Mouse (Mus musculus) embryonic facial prominence, embryonic 11.5 days (tissue): ENCODE data around the gene Slc26a8. TPM values are rescaled to one million over a fixed set of nuclear protein-coding genes. Genes with fewer than 3 reads are reported as not detected.

Experiments used
- ATAC-seq: fragments of 200-750 bp; cut with Nextera tagmentation; replicated peaks from 2 replicates; pipeline ENCODE4 v1.8.0; 2017; ENCODE audit warnings: low read depth; ENCODE audit not compliant: insufficient number of reproducible peaks, low FRiP score, low TSS enrichment
- DNase-seq: peaks from one replicate; pipeline ENCODE4 v3.0.0-alpha.2; 2015; ENCODE audit warnings: low spot score
- H3K27ac ChIP-seq: fragments of 300-500 bp; sonication (generic); replicated peaks from 2 replicates; pipeline ENCODE4 v1.5.1; 2014; ENCODE audit warnings: mild to moderate bottlenecking, low read depth, low read length, control low read depth
- H3K27me3 ChIP-seq: fragments of 300-500 bp; sonication (generic); 2 replicates; pipeline ENCODE4 v1.6.1; 2014; ENCODE audit warnings: mild to moderate bottlenecking, low read length, moderate library complexity, mixed read lengths; ENCODE audit not compliant: control insufficient read depth, insufficient read depth
- H3K36me3 ChIP-seq: fragments of 300-500 bp; sonication (generic); replicated peaks from 2 replicates; pipeline ENCODE4 v1.6.1; 2014; ENCODE audit warnings: low read depth, mild to moderate bottlenecking, low read length, moderate library complexity, mixed read lengths; ENCODE audit not compliant: control insufficient read depth, insufficient read depth
- H3K4me1 ChIP-seq: fragments of 300-500 bp; sonication (generic); 2 replicates; pipeline ENCODE4 v1.6.1; 2014; ENCODE audit warnings: low read length, mixed read lengths; ENCODE audit not compliant: control insufficient read depth, insufficient read depth
- H3K4me2 ChIP-seq: fragments of 300-500 bp; sonication (generic); 2 replicates; pipeline ENCODE4 v1.6.1; 2014; ENCODE audit warnings: low read depth, mild to moderate bottlenecking, control low read depth, low read length, moderate library complexity
- H3K4me3 ChIP-seq: fragments of 300-500 bp; sonication (generic); 2 replicates; pipeline ENCODE4 v1.5.1; 2014; ENCODE audit warnings: low read depth, low read length, control low read depth
- H3K9ac ChIP-seq: fragments of 300-500 bp; sonication (generic); replicated peaks from 2 replicates; pipeline ENCODE4 v1.6.1; 2014; ENCODE audit warnings: mild to moderate bottlenecking, control low read depth, low read length
- H3K9me3 ChIP-seq: fragments of 300-500 bp; sonication (generic); replicated peaks from 2 replicates; pipeline ENCODE4 v1.6.1; 2016; ENCODE audit warnings: mild to moderate bottlenecking, low read length, inconsistent platforms, mixed read lengths; ENCODE audit not compliant: control insufficient read depth
- WGBS: fragments of 180-500 bp; shearing (Covaris S2); extraction: QIAGEN DNeasy Blood & Tissue Kit; methylation state at CpG from one replicate; pipeline ENCODE4 v1.1.7; 2014; 5-methylcytosine and 5-hydroxymethylcytosine counted together
- polyA plus RNA-seq: library from polyadenylated mRNA; unstranded; fragments of >200 nt; fragmentation: Nextera tagmentation; extraction: Ambion mirVana; gene quantifications from 2 replicates; pipeline ENCODE4 v1.2.1, GENCODE M21; 2014

Slc26a8 gene
- polyA plus RNA-seq, 1 experiment from 2014 or later: 0.55 TPM

GRCm38 (mm10) chr17:28707136-28707627 lies 17.1 kb upstream of the Slc26a8 start:
- H3K9ac ChIP-seq: no peak overlapping the region
- no peaks in the 10 kb centered on the region for H3K27me3 ChIP-seq
- 95% methylated on average over 3 of the region's 3 CpGs for WGBS
- no peak overlapping the region for H3K4me2 ChIP-seq
- no peaks in the 10 kb centered on the region for H3K4me1 ChIP-seq
- H3K9me3 ChIP-seq: no peaks in the 10 kb centered on the region
- no peak overlapping the region for H3K4me3 ChIP-seq
- DNase-seq: no peak
- ATAC-seq: no peak
- no peaks in the 10 kb centered on the region for H3K36me3 ChIP-seq
- H3K27ac ChIP-seq: no peak overlapping the region

GRCm38 (mm10) chr17:28706697-28707096 lies 16.7 kb upstream of the Slc26a8 start:
- H3K27ac ChIP-seq: no peak overlapping the region
- ATAC-seq (no peak), DNase-seq (no peak)
- no peak overlapping the region for H3K4me3 ChIP-seq
- no peaks in the 10 kb centered on the region for H3K27me3 ChIP-seq
- no peak overlapping the region for H3K4me2 ChIP-seq
- no peaks in the 10 kb centered on the region for H3K4me1 ChIP-seq
- WGBS: 43% methylated on average over 1 of the region's 1 CpGs
- H3K36me3 ChIP-seq: no peaks in the 10 kb centered on the region
- H3K9ac ChIP-seq: no peak overlapping the region
- H3K9me3 ChIP-seq: no peaks in the 10 kb centered on the region

- Histone ChIP-seq H3K36me3 (no peaks in the 10 kb centered on the region), H3K9me3 (no peaks in the 10 kb centered on the region), H3K9ac (no peak overlapping the region), H3K27ac (no peak overlapping the region), H3K4me1 (0 out of 2 replicates have a peak, but pooled peaks cover 2% of the 10 kb centered on the region), H3K4me2 (no peak overlapping the region), H3K27me3 (no peaks in the 10 kb centered on the region), H3K4me3 (no peak overlapping the region)
- DNase-seq (no peak), ATAC-seq (no peak)
- WGBS: 77% methylated on average over 2 of the region's 2 CpGs
These were observed 12.6 kb upstream of the Slc26a8 start for GRCm38 (mm10) chr17:28702646-28703045.

- H3K27me3 ChIP-seq: no peaks in the 10 kb centered on the region
- no peak for DNase-seq
- H3K4me2 ChIP-seq: no peak overlapping the region
- 88% methylated on average over 3 of the region's 3 CpGs for WGBS
- 0 out of 2 replicates have a peak, but pooled peaks cover 3% of the 10 kb centered on the region for H3K4me1 ChIP-seq
- H3K36me3 ChIP-seq: no peaks in the 10 kb centered on the region
- H3K9ac ChIP-seq: no peak overlapping the region
- ATAC-seq: no peak
- no peak overlapping the region for H3K4me3 ChIP-seq
- H3K9me3 ChIP-seq: no peaks in the 10 kb centered on the region
- no peak overlapping the region for H3K27ac ChIP-seq
These were observed 11.7 kb upstream of the Slc26a8 start for GRCm38 (mm10) chr17:28701737-28702136.

GRCm38 (mm10) chr17:28701171-28701570 lies 11.1 kb upstream of the Slc26a8 start:
- no peaks in the 10 kb centered on the region for H3K9me3 ChIP-seq
- no peak for ATAC-seq
- no peak overlapping the region for H3K4me2 ChIP-seq

GRCm38 (mm10) chr17:28699789-28700188 lies 9.8 kb upstream of the Slc26a8 start:
- Histone ChIP-seq H3K27me3 (no peaks in the 10 kb centered on the region), H3K27ac (no peak overlapping the region), H3K9me3 (no peaks in the 10 kb centered on the region), H3K4me2 (no peak overlapping the region), H3K4me1 (0 out of 2 replicates have a peak, but pooled peaks cover 3% of the 10 kb centered on the region), H3K4me3 (no peak overlapping the region), H3K36me3 (no peaks in the 10 kb centered on the region), H3K9ac (no peak overlapping the region)
- ATAC-seq (no peak), DNase-seq (no peak)
- WGBS: 83% methylated on average over 7 of the region's 7 CpGs

More at GRCm38 (mm10) chr17:28701171-28701570, 11.1 kb upstream of the Slc26a8 start:
- Histone ChIP-seq H3K9ac (no peak overlapping the region), H3K27ac (no peak overlapping the region), H3K4me1 (0 out of 2 replicates have a peak, but pooled peaks cover 3% of the 10 kb centered on the region), H3K4me3 (no peak overlapping the region), H3K27me3 (no peaks in the 10 kb centered on the region), H3K36me3 (no peaks in the 10 kb centered on the region)
- no peak for DNase-seq
- WGBS: 93% methylated on average over 4 of the region's 4 CpGs

- Histone ChIP-seq H3K4me2 (no peak overlapping the region), H3K4me3 (no peak overlapping the region), H3K27ac (no peak overlapping the region), H3K36me3 (no peaks in the 10 kb centered on the region), H3K27me3 (no peaks in the 10 kb centered on the region), H3K9me3 (no peaks in the 10 kb centered on the region), H3K9ac (no peak overlapping the region), H3K4me1 (0 out of 2 replicates have a peak, but pooled peaks cover 3% of the 10 kb centered on the region)
- ATAC-seq: no peak
- DNase-seq: no peak
- 89% methylated on average over 2 of the region's 2 CpGs for WGBS
These were observed 8.6 kb upstream of the Slc26a8 start for GRCm38 (mm10) chr17:28698672-28699071.

- DNase-seq (no peak), ATAC-seq (no peak)
- H3K9ac ChIP-seq: no peak overlapping the region
- no peaks in the 10 kb centered on the region for H3K27me3 ChIP-seq
- no peaks in the 10 kb centered on the region for H3K9me3 ChIP-seq
- 48% methylated on average over 4 of the region's 4 CpGs for WGBS
- H3K4me1 ChIP-seq: peaks cover 3% of the 10 kb centered on the region; the same call in 1 of the 2 replicates
- H3K4me2 ChIP-seq: no peak overlapping the region
- H3K36me3 ChIP-seq: no peaks in the 10 kb centered on the region
- no peak overlapping the region for H3K4me3 ChIP-seq
- no peak overlapping the region for H3K27ac ChIP-seq
These were observed 8.2 kb upstream of the Slc26a8 start for GRCm38 (mm10) chr17:28698245-28698644.
